Mouse (Mus musculus) stomach, postnatal 0 days (tissue): ENCODE data around the gene Gm49486.

Experiments used
- CTCF ChIP-seq: IDR thresholded peaks from 2 replicates; pipeline ENCODE4 v1.5.1; 2016; ENCODE audit warnings: antibody characterized with exemption, low read depth, mild to moderate bottlenecking, moderate library complexity
- EP300 ChIP-seq: optimal IDR thresholded peaks from 2 replicates; pipeline ENCODE3; 2016; ENCODE audit warnings: antibody characterized with exemption

DNA sequence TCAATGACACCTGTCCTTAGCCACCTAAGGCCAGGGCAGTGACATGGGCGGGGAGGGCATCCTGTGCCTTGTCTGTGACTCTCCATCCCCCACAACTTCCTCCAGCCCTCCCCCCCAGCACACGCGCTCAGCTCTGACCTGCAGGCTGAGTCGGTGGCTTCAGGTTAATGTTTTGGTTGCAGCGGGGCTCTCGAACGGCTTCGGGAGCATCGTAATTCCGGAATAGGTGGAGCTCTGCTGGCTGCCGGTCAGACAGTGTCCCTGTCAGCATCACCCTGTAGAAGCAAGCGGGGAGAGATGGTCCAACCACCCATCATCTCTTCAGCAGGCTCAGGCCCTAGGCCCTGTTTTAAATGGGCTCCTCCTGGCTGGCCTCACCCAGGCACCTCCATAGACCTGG is 60.2 kb downstream of the Gm49486 start:
- no peak for TF ChIP-seq EP300
- no peak for TF ChIP-seq CTCF
